Mouse (Mus musculus): ENCODE data around the gene Agtr1a. TPM values are rescaled to one million over a fixed set of nuclear protein-coding genes. Genes with fewer than 3 reads are reported as not detected.

Agtr1a gene
- 2.8 TPM in 1 of 2 replicates, not detected in the other for total RNA-seq (2017)

- ATAC-seq (replicated peaks in 1 of 2; ENCODE audit: insufficient read depth in 1 of 2, low FRiP score in 2 of 2, low TSS enrichment in 1 of 2, low read depth in 1 of 2, poor library complexity in 2 of 2, severe bottlenecking in 2 of 2): peak; percentile 65 to 68; a peak in 3 of 4 replicates
Measured at GRCm38 (mm10) chr13:30336148-30336801, at the start of gene Agtr1a. Gene Agtr1a (plus strand): TSS chr13:30336441.

GRCm38 (mm10) chr13:30310221-30310620 lies 26.0 kb upstream of the Agtr1a start:
- ATAC-seq (replicated peaks in 1 of 2; ENCODE audit: insufficient read depth in 1 of 2, low FRiP score in 2 of 2, low TSS enrichment in 1 of 2, low read depth in 1 of 2, poor library complexity in 2 of 2, severe bottlenecking in 2 of 2): no peak

GRCm38 (mm10) chr13:30324669-30325346 lies 11.4 kb upstream of the Agtr1a start:
- no peak for ATAC-seq (replicated peaks in 1 of 2; ENCODE audit: insufficient read depth in 1 of 2, low FRiP score in 2 of 2, low TSS enrichment in 1 of 2, low read depth in 1 of 2, poor library complexity in 2 of 2, severe bottlenecking in 2 of 2)

- ATAC-seq (replicated peaks in 1 of 2; ENCODE audit: insufficient read depth in 1 of 2, low FRiP score in 2 of 2, low TSS enrichment in 1 of 2, low read depth in 1 of 2, poor library complexity in 2 of 2, severe bottlenecking in 2 of 2): no peak
Measured at GRCm38 (mm10) chr13:30331061-30331460, 5.2 kb upstream of the Agtr1a start.

GRCm38 (mm10) chr13:30331851-30332250 lies 4.4 kb upstream of the Agtr1a start:
- ATAC-seq (replicated peaks in 1 of 2; ENCODE audit: insufficient read depth in 1 of 2, low FRiP score in 2 of 2, low TSS enrichment in 1 of 2, low read depth in 1 of 2, poor library complexity in 2 of 2, severe bottlenecking in 2 of 2): no peak

GRCm38 (mm10) chr13:30332581-30332980 lies 3.7 kb upstream of the Agtr1a start:
- peak in 1 of 2 experiments; percentile 57; a peak in 1 of 4 replicates for ATAC-seq (replicated peaks in 1 of 2; ENCODE audit: insufficient read depth in 1 of 2, low FRiP score in 2 of 2, low TSS enrichment in 1 of 2, low read depth in 1 of 2, poor library complexity in 2 of 2, severe bottlenecking in 2 of 2)

- ATAC-seq (replicated peaks in 1 of 2; ENCODE audit: insufficient read depth in 1 of 2, low FRiP score in 2 of 2, low TSS enrichment in 1 of 2, low read depth in 1 of 2, poor library complexity in 2 of 2, severe bottlenecking in 2 of 2): no peak
Measured at GRCm38 (mm10) chr13:30334667-30335066, 1.6 kb upstream of the Agtr1a start.

- ATAC-seq (replicated peaks in 1 of 2; ENCODE audit: insufficient read depth in 1 of 2, low FRiP score in 2 of 2, low TSS enrichment in 1 of 2, low read depth in 1 of 2, poor library complexity in 2 of 2, severe bottlenecking in 2 of 2): no peak
Measured at GRCm38 (mm10) chr13:30336913-30337312, 672 bp downstream of the Agtr1a start.

- ATAC-seq (replicated peaks in 1 of 2; ENCODE audit: insufficient read depth in 1 of 2, low FRiP score in 2 of 2, low TSS enrichment in 1 of 2, low read depth in 1 of 2, poor library complexity in 2 of 2, severe bottlenecking in 2 of 2): no peak
Measured at GRCm38 (mm10) chr13:30337646-30338045, 1.4 kb downstream of the Agtr1a start.

- no peak for ATAC-seq (replicated peaks in 1 of 2; ENCODE audit: insufficient read depth in 1 of 2, low FRiP score in 2 of 2, low TSS enrichment in 1 of 2, low read depth in 1 of 2, poor library complexity in 2 of 2, severe bottlenecking in 2 of 2)
Measured at GRCm38 (mm10) chr13:30338576-30338975, 2.3 kb downstream of the Agtr1a start.

- ATAC-seq (replicated peaks in 1 of 2; ENCODE audit: insufficient read depth in 1 of 2, low FRiP score in 2 of 2, low TSS enrichment in 1 of 2, low read depth in 1 of 2, poor library complexity in 2 of 2, severe bottlenecking in 2 of 2): no peak
Measured at GRCm38 (mm10) chr13:30339927-30340326, 3.7 kb downstream of the Agtr1a start.

- ATAC-seq (replicated peaks in 1 of 2; ENCODE audit: insufficient read depth in 1 of 2, low FRiP score in 2 of 2, low TSS enrichment in 1 of 2, low read depth in 1 of 2, poor library complexity in 2 of 2, severe bottlenecking in 2 of 2): no peak
Measured at GRCm38 (mm10) chr13:30341987-30342898, 6.0 kb downstream of the Agtr1a start.

- ATAC-seq (replicated peaks in 1 of 2; ENCODE audit: insufficient read depth in 1 of 2, low FRiP score in 2 of 2, low TSS enrichment in 1 of 2, low read depth in 1 of 2, poor library complexity in 2 of 2, severe bottlenecking in 2 of 2): no peak
Measured at GRCm38 (mm10) chr13:30345427-30345913, 9.2 kb downstream of the Agtr1a start.

GRCm38 (mm10) chr13:30346881-30347280 lies 10.6 kb downstream of the Agtr1a start:
- no peak for ATAC-seq (replicated peaks in 1 of 2; ENCODE audit: insufficient read depth in 1 of 2, low FRiP score in 2 of 2, low TSS enrichment in 1 of 2, low read depth in 1 of 2, poor library complexity in 2 of 2, severe bottlenecking in 2 of 2)

- ATAC-seq (replicated peaks in 1 of 2; ENCODE audit: insufficient read depth in 1 of 2, low FRiP score in 2 of 2, low TSS enrichment in 1 of 2, low read depth in 1 of 2, poor library complexity in 2 of 2, severe bottlenecking in 2 of 2): no peak
Measured at GRCm38 (mm10) chr13:30348306-30348705, 12.1 kb downstream of the Agtr1a start.

- no peak for ATAC-seq (replicated peaks in 1 of 2; ENCODE audit: insufficient read depth in 1 of 2, low FRiP score in 2 of 2, low TSS enrichment in 1 of 2, low read depth in 1 of 2, poor library complexity in 2 of 2, severe bottlenecking in 2 of 2)
Measured at GRCm38 (mm10) chr13:30351966-30352365, 15.7 kb downstream of the Agtr1a start.

- no peak for ATAC-seq (replicated peaks in 1 of 2; ENCODE audit: insufficient read depth in 1 of 2, low FRiP score in 2 of 2, low TSS enrichment in 1 of 2, low read depth in 1 of 2, poor library complexity in 2 of 2, severe bottlenecking in 2 of 2)
Measured at GRCm38 (mm10) chr13:30354991-30355580, 18.8 kb downstream of the Agtr1a start.

All from hematopoietic stem cell, adult 5-6 weeks (primary cell).